Mouse (Mus musculus) induced T-regulatory cell, adult 2 months (primary cell): ENCODE data around the gene Umodl1.

Experiments
- DNase-seq: peaks from one replicate; pipeline ENCODE4 v3.0.0-alpha.2; 2012; ENCODE audit warnings: low read depth

Gene Umodl1

DNA sequence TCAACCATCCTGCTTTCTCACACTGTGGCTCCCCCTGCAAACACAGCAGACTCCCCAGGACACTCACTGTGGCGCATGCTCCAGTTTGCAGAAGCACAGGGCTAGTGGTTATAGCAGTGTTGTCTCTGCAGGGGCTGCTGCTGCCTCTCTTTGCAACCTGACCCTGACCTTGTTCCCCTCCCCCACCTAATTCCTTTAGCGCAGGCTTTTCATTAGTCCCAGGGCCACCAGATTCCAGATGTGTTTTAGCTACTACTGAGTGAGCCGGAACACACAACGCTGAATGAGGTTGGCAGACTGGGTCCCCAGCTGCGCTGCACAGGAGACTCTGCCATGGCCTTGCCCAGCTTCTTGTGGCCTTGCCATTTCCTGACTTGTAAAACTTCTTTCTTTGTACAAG is 46.5 kb downstream of the Umodl1 start:
- DNase-seq, result no peak

DNA sequence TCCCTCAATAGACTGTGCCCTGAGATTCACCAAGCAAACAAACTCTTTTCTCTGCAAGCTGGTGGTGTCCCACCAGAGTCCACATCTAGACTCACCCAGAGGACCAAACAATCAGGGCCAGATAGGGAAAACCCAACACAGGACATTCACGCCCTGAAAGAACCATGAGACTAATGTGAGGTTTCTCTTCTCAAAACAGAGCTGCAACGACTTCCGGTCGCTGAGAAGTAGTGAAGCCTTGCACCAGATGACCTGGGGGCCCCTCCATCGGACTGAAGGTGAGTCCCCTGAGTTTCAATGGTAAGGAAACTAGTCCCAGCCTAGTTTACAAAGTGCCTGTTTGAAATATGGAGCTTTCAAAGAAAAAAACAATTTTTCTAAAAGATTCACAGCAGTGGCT is 48.2 kb downstream of the Umodl1 start:
- no peak for DNase-seq

- no peak for DNase-seq
These were observed 50.8 kb downstream of the Umodl1 start for GRCm38 (mm10) chr17:31005284-31005683.

GRCm38 (mm10) chr17:31007357-31007756 is 52.9 kb downstream of the Umodl1 start:
- no peak for DNase-seq

GRCm38 (mm10) chr17:31008416-31008815 is 54.0 kb downstream of the Umodl1 start:
- no peak for DNase-seq

GRCm38 (mm10) chr17:31011551-31012394 is 57.3 kb downstream of the Umodl1 start:
- DNase-seq, result peak; percentile 91

DNA sequence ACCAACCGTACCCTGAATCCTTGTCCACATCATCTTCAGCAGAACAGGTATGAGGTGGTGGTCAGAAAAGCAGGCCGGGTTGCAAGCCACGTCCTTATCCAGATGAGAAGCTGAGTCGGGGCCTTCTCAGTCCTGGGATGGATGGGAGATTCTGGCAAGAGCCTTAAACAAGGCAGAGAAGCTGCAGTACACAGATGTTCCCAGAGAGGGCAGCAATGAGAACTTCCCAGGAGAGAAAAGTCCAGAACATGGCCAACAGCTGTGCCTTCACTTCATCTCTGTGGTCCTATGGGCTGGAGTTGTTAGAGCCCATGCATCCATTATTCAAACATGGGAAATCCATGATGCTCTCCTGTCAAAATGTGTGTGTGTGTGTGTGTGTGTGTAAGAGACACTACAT is 63.8 kb downstream of the Umodl1 start:
- peak; percentile 89 for DNase-seq

GRCm38 (mm10) chr17:31019505-31019904 is 65.1 kb downstream of the Umodl1 start:
- peak; percentile 90 for DNase-seq

- no peak for DNase-seq
These were observed 65.6 kb downstream of the Umodl1 start for GRCm38 (mm10) chr17:31020078-31020477.

DNA sequence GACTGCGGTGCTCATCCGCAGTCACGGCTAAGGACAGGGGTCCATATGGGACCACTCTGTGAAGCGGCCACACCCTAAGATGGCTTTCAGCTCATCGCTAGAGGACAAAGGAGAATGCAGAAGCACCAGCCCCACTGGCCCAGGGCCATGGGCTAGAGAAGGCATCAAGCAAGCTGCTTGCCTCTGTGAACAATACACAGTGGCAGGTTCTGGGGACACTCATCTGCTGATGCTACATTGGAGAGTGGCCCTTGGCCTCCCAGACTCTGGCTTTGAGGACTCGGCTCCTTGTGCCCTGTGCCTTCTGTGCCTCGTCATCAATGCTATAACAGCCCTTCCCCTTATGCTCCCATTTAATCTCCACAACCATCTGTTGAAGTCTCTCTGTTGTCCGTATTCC is 66.8 kb downstream of the Umodl1 start:
- DNase-seq, result no peak

- peak; percentile 31 for DNase-seq
These were observed 69.8 kb downstream of the Umodl1 start for GRCm38 (mm10) chr17:31024125-31024781.

DNA sequence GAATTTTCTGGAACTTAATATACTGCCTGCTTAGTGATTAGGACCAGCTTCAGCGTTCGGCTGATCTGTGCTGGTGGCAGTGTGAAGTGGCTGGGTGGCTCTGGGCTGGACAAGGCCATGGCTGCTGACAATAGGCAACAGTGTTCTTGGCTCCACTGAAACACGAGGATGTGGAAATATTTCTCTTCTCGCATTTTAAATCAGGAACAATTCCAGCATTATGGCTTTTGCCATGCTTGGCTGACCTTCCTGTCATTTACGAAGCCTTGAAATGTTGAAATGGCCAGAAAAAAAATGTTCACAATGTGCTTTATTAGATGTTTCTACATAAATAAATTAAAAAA is 70.3 kb downstream of the Umodl1 start:
- DNase-seq, result no peak

GRCm38 (mm10) chr17:31026986-31027385 is 72.5 kb downstream of the Umodl1 start:
- no peak for DNase-seq

- DNase-seq, result no peak
These were observed 73.3 kb downstream of the Umodl1 start for GRCm38 (mm10) chr17:31027723-31028122.

DNA sequence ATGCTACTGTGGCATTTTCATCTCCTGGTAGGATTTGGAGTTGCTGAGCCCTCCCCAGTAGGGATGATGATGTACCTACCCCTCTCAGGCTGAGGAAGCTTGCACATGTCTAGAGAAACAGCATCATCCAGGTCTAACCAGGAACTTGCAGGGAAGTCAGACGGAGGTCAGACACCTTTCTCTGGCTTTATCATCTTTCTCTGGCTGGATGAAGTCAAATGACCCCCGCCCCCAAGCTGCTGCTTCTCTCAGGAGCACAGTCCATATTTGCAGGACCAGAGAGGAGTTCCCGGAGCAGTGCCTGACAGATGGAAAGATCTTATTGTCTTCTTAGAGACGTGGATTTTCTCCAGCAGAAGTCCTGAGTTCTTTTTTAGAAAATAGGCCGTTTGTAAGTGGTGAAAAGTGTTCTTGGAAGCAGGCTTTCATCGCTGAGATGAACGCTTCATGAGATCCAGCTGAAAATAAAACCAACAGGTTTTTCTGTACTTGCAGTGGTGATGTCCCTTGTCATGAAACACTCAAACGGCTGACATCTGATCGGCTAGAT is 74.5 kb downstream of the Umodl1 start:
- no peak for DNase-seq

DNA sequence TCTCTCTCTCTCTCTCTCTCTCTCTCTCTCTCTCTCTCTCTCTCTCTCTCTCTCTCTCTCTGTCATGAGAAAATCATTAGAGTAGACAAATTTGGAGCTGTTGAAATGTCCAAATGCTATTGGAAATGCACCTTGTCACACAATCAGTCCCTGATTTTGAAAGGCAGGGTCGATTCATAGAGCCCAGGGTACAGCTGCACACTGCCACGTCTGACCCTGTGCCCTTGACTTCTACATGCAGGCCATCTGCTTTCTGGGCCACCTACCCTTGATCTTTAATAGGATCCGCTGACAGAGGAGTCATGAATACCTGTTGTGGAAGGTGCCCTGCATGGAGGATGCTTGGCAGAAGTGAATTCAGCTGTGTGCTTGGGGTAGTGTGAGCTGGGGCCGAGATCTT is 75.0 kb downstream of the Umodl1 start:
- no peak for DNase-seq

- no peak for DNase-seq
These were observed 77.9 kb downstream of the Umodl1 start for GRCm38 (mm10) chr17:31032341-31032740.

GRCm38 (mm10) chr17:31033251-31033650 is 78.8 kb downstream of the Umodl1 start:
- DNase-seq, result peak; percentile 25

GRCm38 (mm10) chr17:31034165-31034564 is 79.7 kb downstream of the Umodl1 start:
- no peak for DNase-seq

GRCm38 (mm10) chr17:31034674-31035356 is 80.4 kb downstream of the Umodl1 start:
- DNase-seq, result no peak

DNA sequence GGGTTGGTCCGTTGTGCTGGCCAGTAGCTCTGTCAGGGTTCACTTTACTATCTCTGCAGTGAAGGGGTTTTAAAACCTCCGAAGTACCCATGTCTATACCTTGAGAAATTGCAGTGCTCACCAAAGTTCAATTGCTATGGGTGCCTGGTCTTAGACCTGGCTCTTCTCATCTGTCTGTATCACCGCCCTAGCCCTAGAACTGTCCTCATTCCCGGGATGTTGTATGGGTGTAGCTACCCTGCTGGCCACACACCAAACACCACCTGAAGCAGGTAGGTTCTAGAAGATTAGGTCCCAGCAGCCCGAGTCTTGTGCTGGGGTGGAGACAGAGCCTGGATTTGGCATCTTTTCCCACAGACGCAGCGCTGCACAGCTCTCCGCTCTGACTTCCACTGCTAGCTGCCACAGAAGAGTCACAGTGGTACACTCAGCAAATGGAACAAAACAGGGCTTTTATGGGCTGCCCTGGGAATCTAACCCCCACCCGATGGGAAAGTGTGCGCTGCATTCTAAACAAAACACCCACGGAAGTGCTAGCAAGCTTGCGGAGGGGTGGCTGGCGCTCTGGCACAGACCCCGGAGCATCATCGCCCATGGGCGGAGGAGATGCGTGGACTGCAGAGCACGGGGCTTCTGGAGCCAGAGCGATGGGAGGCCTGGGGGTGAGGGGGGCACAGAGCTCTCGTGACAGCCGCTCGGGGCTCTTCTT is 81.9 kb downstream of the Umodl1 start:
- DNase-seq, result no peak

DNA sequence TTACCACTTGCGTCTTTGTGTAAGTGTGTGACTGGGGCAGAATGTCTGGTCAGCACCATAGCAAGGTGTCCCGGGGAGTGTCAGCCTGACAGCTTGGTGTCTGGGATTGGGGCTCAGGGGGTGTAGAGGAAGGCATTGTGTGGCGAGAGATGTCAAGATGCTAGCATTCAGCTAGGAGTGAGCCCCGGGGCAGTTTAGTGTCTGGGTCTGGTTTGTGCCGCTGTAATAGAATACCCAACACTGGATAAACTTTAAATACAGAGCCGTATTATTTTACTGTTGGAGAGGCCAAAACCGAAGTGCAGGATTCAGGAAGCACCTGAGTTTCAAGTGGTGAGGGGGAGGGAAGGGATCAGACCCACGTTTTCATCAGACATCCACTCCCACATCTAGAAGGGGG is 82.9 kb downstream of the Umodl1 start:
- DNase-seq, result no peak
